Mouse (Mus musculus): ENCODE measurements around the gene Erbb4.

DNA sequence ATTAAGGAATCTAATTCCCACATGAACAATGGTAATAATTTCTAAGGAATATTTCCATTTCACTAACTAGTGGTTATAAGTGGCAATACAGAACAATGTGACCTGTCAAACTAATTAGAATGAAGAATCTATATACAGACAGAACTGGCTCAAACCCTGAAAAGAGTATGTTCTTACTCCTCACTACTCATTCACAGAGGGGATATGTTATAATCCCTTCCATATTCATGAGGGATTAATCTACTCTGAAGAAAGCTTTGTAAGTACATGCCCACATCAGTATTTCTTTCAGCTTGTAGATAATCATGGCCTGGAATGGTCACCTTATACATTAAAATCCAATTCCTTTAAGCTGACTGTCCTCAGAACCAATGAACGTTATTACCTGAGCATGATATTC lies 276.3 kb downstream of the Erbb4 start:
- no peak for TF ChIP-seq POLR2A (IDR thresholded peaks at IDR 0.05; ENCODE audit: extremely low read depth, insufficient read depth, low read length)
- TF ChIP-seq CTCF (IDR thresholded peaks at IDR 0.05; ENCODE audit: low read depth, low read length) = no peak

Measured in liver, adult 2 months (tissue).